In the genomic region with DNA sequence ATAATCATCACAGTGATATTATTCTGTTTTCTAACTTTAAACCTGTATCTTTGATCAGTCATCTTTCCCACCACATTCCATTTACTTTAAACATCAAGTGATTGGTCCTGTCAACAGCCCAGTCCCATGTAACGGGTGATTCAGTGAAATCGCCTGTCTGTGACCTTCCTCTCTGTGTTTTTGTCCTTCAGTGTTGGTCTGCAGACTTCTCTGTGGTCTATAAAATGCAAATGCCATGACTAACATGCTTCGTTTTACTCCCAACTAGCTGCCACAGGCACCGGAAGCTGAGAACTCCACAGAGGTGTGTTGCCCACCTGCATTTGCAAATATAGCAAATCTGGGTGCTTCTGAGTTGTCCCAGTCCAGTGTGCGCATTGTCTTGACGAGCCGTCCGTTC, we compare ENCODE assay signal across 15 mouse cellular contexts.
"Had no signal": no experiment of that assay in that cellular context is flagged by ENCODE, and none has a peak within 500 bp of the region (broad histone marks: within the 10 kb centered on the region; RNA-seq: fewer than 3 reads in every experiment).

No protein-coding gene starts in this region.

- H3K9me3 ChIP-seq: megakaryocyte, embryonic 14.5 days; midbrain, embryonic 13.5 days; midbrain, embryonic 15.5 days; neural tube, embryonic 12.5 days; stomach, embryonic 15.5 days had no signal

- H3K36me3 ChIP-seq: midbrain, embryonic 13.5 days; midbrain, embryonic 15.5 days; neural tube, embryonic 12.5 days; stomach, embryonic 15.5 days had no signal

- H3K4me3 ChIP-seq: megakaryocyte, embryonic 14.5 days; midbrain, embryonic 13.5 days; midbrain, embryonic 15.5 days; neural tube, embryonic 12.5 days; stomach, embryonic 15.5 days had no signal

- H3K27me3 ChIP-seq: megakaryocyte, embryonic 14.5 days; midbrain, embryonic 13.5 days; midbrain, embryonic 15.5 days; neural tube, embryonic 12.5 days; stomach, embryonic 15.5 days had no signal

- H3K27ac ChIP-seq: macrophage; midbrain, embryonic 13.5 days; midbrain, embryonic 15.5 days; neural tube, embryonic 12.5 days; stomach, embryonic 15.5 days; stomach, postnatal 0 days had no signal

- DNase-seq: lung, adult 18-20 months; lung, embryonic 14.5 days; lung, postnatal 10 days; lung, postnatal 36 days; right cerebral cortex, postnatal 14 days; thymus, adult 2 months; thymus, postnatal 25 days; thymus, postnatal 4 days had no signal
